Mouse (Mus musculus) megakaryocyte, embryonic 14.5 days (primary cell): ENCODE data around the gene Fam172a.

ENCODE experiments used
- FLI1 ChIP-seq: IDR thresholded peaks from 2 replicates; pipeline ENCODE4 v1.6.1; 2012; ENCODE audit warnings: low read length, inconsistent platforms, mixed read lengths
- GATA1 ChIP-seq: IDR thresholded peaks from 3 replicates; pipeline ENCODE4 v1.6.1; 2012; ENCODE audit warnings: mixed read lengths, low read length, inconsistent platforms, borderline replicate concordance

GRCm38 (mm10) chr13:78004649-78005048, 302.8 kb downstream of the Fam172a start:
- no peak for TF ChIP-seq GATA1
- no peak for TF ChIP-seq FLI1
